Mouse (Mus musculus) myocyte (in vitro differentiated cells): ENCODE data around the gene Shisa9. TPM values are rescaled to one million over a fixed set of nuclear protein-coding genes. Genes with fewer than 3 reads are reported as not detected.

Experiments used
- H3K27me3 ChIP-seq: one replicate; pipeline ENCODE4 v1.6.1; 2011; ENCODE audit not compliant: control insufficient read depth, insufficient read depth, insufficient read length
- H3K36me3 ChIP-seq: one replicate; pipeline ENCODE4 v1.6.1; 2011; ENCODE audit not compliant: control insufficient read depth, insufficient read depth
- H3K4me2 ChIP-seq: one replicate; pipeline ENCODE4 v1.6.1; 2011; ENCODE audit warnings: low read depth, control low read depth
- H3K4me3 ChIP-seq: one replicate; pipeline ENCODE4 v1.5.1; 2011; ENCODE audit warnings: mild to moderate bottlenecking, control low read depth, moderate library complexity
- H3K79me2 ChIP-seq: one replicate; pipeline ENCODE4 v1.6.1; 2011; ENCODE audit not compliant: control insufficient read depth, insufficient read depth
- H3ac ChIP-seq: one replicate; pipeline ENCODE4 v1.6.1; 2011; ENCODE audit not compliant: control insufficient read depth, insufficient read length
- CEBPB ChIP-seq: IDR thresholded peaks from 2 replicates; pipeline ENCODE4 v1.6.1; 2011; ENCODE audit warnings: mild to moderate bottlenecking, moderate library complexity; ENCODE audit not compliant: poor library complexity, insufficient read depth, severe bottlenecking
- E2F4 ChIP-seq: IDR thresholded peaks from one replicate; pipeline ENCODE4 v1.6.1; 2011; ENCODE audit warnings: mild to moderate bottlenecking, control low read depth, moderate library complexity; ENCODE audit not compliant: insufficient read depth
- MAX ChIP-seq: IDR thresholded peaks from one replicate; pipeline ENCODE4 v1.6.1; 2011; ENCODE audit warnings: low read depth, mild to moderate bottlenecking, control low read depth
- MYOD1 ChIP-seq, 3 experiments: IDR thresholded peaks; one replicate each; pipeline ENCODE4 v1.6.1; 2011; ENCODE audit warnings: control low read depth in 2 of 3, low read depth in 2 of 3, mild to moderate bottlenecking in 2 of 3, moderate library complexity in 1 of 3; ENCODE audit not compliant: insufficient read length in 2 of 3, control insufficient read depth in 1 of 3
- MYOG ChIP-seq, 3 experiments: IDR thresholded peaks; one replicate each; pipeline ENCODE4 v1.6.1; 2011; ENCODE audit warnings: control low read depth in 2 of 3, low read depth in 2 of 3, mild to moderate bottlenecking in 2 of 3; ENCODE audit not compliant: insufficient read length in 2 of 3, control insufficient read depth in 1 of 3, insufficient read depth in 1 of 3
- POLR2A ChIP-seq: IDR thresholded peaks from one replicate; pipeline ENCODE4 v1.6.1; 2011; ENCODE audit warnings: low read depth, mild to moderate bottlenecking, control low read depth, moderate library complexity; ENCODE audit not compliant: insufficient read length
- POLR2AphosphoS2 ChIP-seq: IDR thresholded peaks from one replicate; pipeline ENCODE4 v1.6.1; 2011; ENCODE audit warnings: low read depth, control low read depth; ENCODE audit not compliant: insufficient read length
- REST ChIP-seq: IDR thresholded peaks from one replicate; pipeline ENCODE4 v1.6.1; 2011; ENCODE audit warnings: mild to moderate bottlenecking, control low read depth, moderate library complexity; ENCODE audit not compliant: insufficient read depth, insufficient read length
- SRF ChIP-seq: IDR thresholded peaks from one replicate; pipeline ENCODE4 v1.6.1; 2011; ENCODE audit warnings: low read depth; ENCODE audit not compliant: control insufficient read depth, insufficient read length
- TCF12 ChIP-seq: IDR thresholded peaks from one replicate; pipeline ENCODE4 v1.6.1; 2011; ENCODE audit warnings: mild to moderate bottlenecking, control low read depth; ENCODE audit not compliant: poor library complexity, insufficient read depth, severe bottlenecking
- TCF3 ChIP-seq: IDR thresholded peaks from one replicate; pipeline ENCODE4 v1.6.1; 2011; ENCODE audit warnings: low read depth, control low read depth; ENCODE audit not compliant: insufficient read length
- USF1 ChIP-seq: IDR thresholded peaks from one replicate; pipeline ENCODE4 v1.6.1; 2011; ENCODE audit warnings: low read depth, mild to moderate bottlenecking, control low read depth, moderate library complexity
- polyA plus RNA-seq: library from polyadenylated mRNA; unstranded; fragments of >200 nt; fragmentation: generic; extraction: Trizol; gene quantifications from one replicate; pipeline ENCODE4 v1.2.1, GENCODE M21; 2012; ENCODE audit warnings: missing spikeins

The Shisa9 gene
- polyA plus RNA-seq, 1 experiment, result not detected

DNA sequence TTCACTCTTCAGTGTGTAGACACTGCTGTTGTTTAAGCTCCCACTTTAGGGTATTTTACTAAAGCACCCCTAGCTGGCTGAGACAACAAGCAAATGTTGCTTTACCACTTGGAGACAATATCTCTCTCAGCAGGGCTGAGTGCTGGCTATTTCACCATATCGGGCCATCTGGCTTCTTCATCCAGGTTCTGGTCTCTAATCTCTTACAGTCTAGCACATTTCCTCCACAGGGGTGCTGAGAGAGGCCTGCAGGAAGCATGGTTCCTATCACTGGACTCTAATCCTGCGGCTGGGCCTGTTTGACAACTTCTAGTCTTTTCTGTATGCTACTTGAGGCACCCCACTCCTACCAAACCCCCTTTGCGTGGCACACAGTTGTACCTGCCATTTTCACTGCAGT is 51.7 kb downstream of the Shisa9 start:
- no peak overlapping the region for H3K4me3 ChIP-seq
- no peaks in the 10 kb centered on the region for H3K27me3 ChIP-seq
- H3ac ChIP-seq, result no peak overlapping the region
- H3K36me3 ChIP-seq, result no peaks in the 10 kb centered on the region
- no peak for TF ChIP-seq MYOD1 (IDR thresholded peaks at IDR 0.05; ENCODE audit: control insufficient read depth in 1 of 3, insufficient read length in 2 of 3, low read depth in 2 of 3)
- TF ChIP-seq MYOG (IDR thresholded peaks at IDR 0.05; ENCODE audit: control insufficient read depth in 1 of 3, insufficient read depth in 1 of 3, insufficient read length in 2 of 3, low read depth in 2 of 3), result no peak
- no peak for TF ChIP-seq MAX
- TF ChIP-seq SRF, result no peak
- TF ChIP-seq POLR2A, result no peak
- no peak for TF ChIP-seq TCF12
- no peak for TF ChIP-seq REST
- TF ChIP-seq USF1, result no peak
- TF ChIP-seq TCF3, result no peak
- H3K4me2 ChIP-seq, result no peak overlapping the region
- H3K79me2 ChIP-seq, result no peaks in the 10 kb centered on the region

DNA sequence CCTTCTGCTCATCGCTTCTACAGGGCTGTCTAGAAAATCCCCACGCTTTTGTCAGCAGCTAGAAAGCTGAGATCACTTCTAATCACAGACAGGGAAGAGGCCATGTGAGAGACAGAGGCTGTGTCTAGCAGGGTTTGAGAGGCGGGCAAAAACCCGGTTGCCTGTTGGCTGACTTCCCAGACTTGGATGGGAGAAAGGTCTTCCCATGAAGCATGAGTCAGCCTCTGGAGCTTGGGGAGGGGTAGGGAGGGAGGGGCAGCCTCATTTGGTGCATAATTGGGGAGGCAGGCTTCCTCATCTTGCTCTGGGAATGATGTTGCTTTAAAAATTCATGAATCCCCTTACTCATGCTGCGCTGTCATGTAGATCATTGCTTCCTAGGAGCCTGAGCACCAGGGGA is 57.0 kb downstream of the Shisa9 start:
- no peaks in the 10 kb centered on the region for H3K79me2 ChIP-seq
- H3K4me3 ChIP-seq, result no peak overlapping the region
- TF ChIP-seq USF1 (no peak), CEBPB (no peak), SRF (no peak), REST (no peak), TCF3 (no peak), E2F4 (no peak), TCF12 (no peak), POLR2AphosphoS2 (no peak), MAX (no peak), MYOD1 (IDR thresholded peaks at IDR 0.05; ENCODE audit: control insufficient read depth in 1 of 3, insufficient read length in 2 of 3, low read depth in 2 of 3) (no peak), MYOG (IDR thresholded peaks at IDR 0.05; ENCODE audit: control insufficient read depth in 1 of 3, insufficient read depth in 1 of 3, insufficient read length in 2 of 3, low read depth in 2 of 3) (no peak), POLR2A (no peak)
- no peaks in the 10 kb centered on the region for H3K36me3 ChIP-seq
- no peak overlapping the region for H3ac ChIP-seq
- H3K4me2 ChIP-seq, result no peak overlapping the region
- no peaks in the 10 kb centered on the region for H3K27me3 ChIP-seq

DNA sequence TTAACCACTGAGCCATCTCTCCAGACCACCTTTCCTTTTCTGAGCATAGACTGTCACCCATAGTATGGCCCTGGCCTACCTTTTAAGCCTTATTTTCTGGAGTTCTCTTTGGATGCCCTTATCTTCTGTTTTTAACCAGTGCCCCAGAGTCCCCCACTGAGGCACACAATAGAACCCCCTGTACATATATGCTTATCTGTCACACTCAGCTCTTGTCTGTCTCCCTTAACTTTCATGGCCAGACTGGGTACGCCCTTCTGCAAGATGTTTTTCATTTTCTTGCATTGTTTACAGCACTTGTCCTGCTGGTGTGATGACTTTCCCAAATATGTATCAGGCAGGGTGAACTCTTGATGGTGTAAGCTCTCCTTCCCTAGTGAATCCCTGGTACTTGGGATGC is 68.1 kb downstream of the Shisa9 start:
- no peaks in the 10 kb centered on the region for H3K36me3 ChIP-seq
- no peaks in the 10 kb centered on the region for H3K27me3 ChIP-seq
- no peaks in the 10 kb centered on the region for H3K79me2 ChIP-seq
- H3K4me3 ChIP-seq, result no peak overlapping the region
- H3K4me2 ChIP-seq, result no peak overlapping the region
- H3ac ChIP-seq, result no peak overlapping the region
- no peak for TF ChIP-seq USF1

DNA sequence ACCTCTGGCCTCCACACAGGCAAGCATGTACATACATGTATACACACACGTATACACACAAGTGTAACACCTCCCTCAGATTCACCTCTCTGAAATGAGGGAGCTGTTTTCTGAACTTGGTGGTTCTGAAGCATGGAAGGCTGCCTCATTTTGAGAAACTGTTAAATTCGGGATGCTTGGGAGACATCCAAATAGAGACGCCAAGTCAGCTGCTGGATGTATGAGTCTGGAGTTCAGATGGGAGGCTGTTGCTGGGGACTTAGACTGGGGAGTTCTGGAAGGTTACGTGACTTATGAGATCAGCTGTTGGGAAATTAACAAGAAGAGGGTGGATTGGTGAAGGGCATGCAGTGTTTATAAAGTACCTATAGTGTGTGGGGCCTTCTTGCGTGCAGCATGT is 88.7 kb downstream of the Shisa9 start:
- Histone ChIP-seq H3K4me3 (no peak overlapping the region), H3K36me3 (no peaks in the 10 kb centered on the region), H3K4me2 (no peak overlapping the region), H3K79me2 (no peaks in the 10 kb centered on the region), H3ac (no peak overlapping the region), H3K27me3 (no peaks in the 10 kb centered on the region)
- no peak for TF ChIP-seq MAX

DNA sequence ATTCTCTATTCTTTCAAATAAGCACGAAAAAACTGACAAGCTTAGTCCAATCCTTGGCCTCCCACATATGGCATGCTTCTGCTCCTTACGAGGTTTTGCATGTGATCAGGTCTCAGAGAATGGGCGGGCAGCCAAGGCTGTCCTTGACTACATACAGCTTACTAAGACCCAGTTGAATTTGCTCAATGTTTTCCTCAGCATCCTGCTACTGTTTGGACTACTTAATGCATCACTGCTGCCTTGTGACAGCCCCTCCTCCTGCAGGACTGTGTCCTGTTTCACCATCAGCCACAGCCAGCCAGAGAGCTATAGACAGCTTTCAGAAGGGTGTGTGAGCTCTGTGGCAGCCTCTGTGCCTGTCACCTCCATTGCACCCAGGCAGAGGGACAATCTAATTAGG is 92.4 kb downstream of the Shisa9 start:
- Histone ChIP-seq H3K79me2 (no peaks in the 10 kb centered on the region), H3K27me3 (no peaks in the 10 kb centered on the region), H3K36me3 (no peaks in the 10 kb centered on the region), H3K4me3 (no peak overlapping the region), H3ac (no peak overlapping the region), H3K4me2 (no peak overlapping the region)
- no peak for TF ChIP-seq POLR2A
- no peak for TF ChIP-seq POLR2AphosphoS2
- TF ChIP-seq CEBPB, result no peak
- no peak for TF ChIP-seq E2F4
- TF ChIP-seq REST, result no peak
- no peak for TF ChIP-seq SRF
- no peak for TF ChIP-seq MAX
- no peak for TF ChIP-seq TCF12
- no peak for TF ChIP-seq MYOD1 (IDR thresholded peaks at IDR 0.05; ENCODE audit: control insufficient read depth in 1 of 3, insufficient read length in 2 of 3, low read depth in 2 of 3)
- no peak for TF ChIP-seq MYOG (IDR thresholded peaks at IDR 0.05; ENCODE audit: control insufficient read depth in 1 of 3, insufficient read depth in 1 of 3, insufficient read length in 2 of 3, low read depth in 2 of 3)
- TF ChIP-seq TCF3, result no peak
- TF ChIP-seq USF1, result no peak

DNA sequence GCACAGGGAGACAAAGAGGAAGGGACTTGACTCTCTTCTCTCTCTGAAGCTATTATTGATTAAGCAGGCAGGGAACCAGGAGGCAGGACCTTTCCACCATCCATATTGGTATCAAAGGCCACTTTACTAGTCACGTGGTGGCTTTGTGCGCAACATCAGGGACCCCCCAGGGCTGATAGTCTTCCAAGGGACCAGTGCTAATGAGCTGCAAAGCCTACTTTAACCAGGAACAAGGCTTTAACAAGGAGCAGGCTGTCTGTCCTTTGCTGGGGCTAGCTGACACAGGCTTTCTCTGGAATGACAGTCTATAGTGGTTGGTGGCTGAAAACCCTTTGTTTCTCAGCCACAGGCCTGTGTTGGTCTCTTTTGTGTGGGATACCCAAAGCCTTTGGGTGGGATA is 92.8 kb downstream of the Shisa9 start:
- Histone ChIP-seq H3K36me3 (no peaks in the 10 kb centered on the region), H3ac (no peak overlapping the region), H3K79me2 (no peaks in the 10 kb centered on the region), H3K4me3 (no peak overlapping the region), H3K27me3 (no peaks in the 10 kb centered on the region), H3K4me2 (no peak overlapping the region)
- TF ChIP-seq MYOD1 (IDR thresholded peaks at IDR 0.05; ENCODE audit: control insufficient read depth in 1 of 3, insufficient read length in 2 of 3, low read depth in 2 of 3), result no peak
- no peak for TF ChIP-seq MYOG (IDR thresholded peaks at IDR 0.05; ENCODE audit: control insufficient read depth in 1 of 3, insufficient read depth in 1 of 3, insufficient read length in 2 of 3, low read depth in 2 of 3)
- TF ChIP-seq SRF, result no peak
- no peak for TF ChIP-seq USF1
